Mouse (Mus musculus): Measurements from ENCODE around the gene Lsm11. TPM values are rescaled to one million over a fixed set of nuclear protein-coding genes. Genes with fewer than 3 reads are reported as not detected.

Lsm11 gene
- polyA plus RNA-seq, 2 experiments from 2014 or later = 1.6 to 2.4 TPM

DNA sequence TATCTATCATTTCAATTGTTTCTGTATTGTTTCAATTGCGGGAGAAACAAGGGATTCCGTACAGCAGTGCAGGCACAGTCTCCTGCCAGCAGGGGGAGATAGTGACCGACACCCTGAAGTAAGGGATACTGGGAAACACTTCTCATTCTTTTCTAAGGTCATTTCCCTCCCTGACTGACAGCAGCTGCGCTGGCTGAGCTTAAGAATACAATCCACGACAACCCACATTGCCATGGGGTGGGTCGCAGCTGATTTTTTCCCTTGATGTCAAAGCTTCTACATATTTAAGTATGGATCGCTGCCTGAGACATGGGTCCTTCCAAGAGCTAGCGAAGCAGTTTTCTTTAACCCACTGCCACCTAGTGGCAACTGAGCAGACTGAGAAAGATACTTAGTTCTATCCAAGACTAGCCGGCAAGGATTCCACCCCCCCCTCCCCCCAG, 18.1 kb downstream of the Lsm11 start:
- peak; percentile 97 for ATAC-seq

DNA sequence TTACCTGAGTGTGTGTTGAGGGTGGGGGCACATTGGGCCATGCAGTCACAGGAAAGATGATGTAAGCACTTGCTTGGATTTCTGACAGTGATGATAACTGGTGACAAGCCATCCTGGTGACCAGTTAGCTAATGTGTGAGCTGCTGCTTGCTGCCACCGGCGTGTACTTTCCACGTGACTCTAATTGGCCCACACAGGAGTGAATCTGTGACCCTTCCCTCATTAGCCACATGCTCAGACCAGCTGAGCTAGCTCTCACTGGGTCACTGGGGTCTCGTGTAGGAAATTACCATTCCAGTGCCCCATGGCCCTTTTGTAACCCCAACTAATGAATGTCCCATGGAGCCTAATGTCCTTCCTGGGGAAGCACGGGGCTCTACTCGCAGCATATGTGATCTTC, 19.3 kb downstream of the Lsm11 start:
- no peak for ATAC-seq

DNA sequence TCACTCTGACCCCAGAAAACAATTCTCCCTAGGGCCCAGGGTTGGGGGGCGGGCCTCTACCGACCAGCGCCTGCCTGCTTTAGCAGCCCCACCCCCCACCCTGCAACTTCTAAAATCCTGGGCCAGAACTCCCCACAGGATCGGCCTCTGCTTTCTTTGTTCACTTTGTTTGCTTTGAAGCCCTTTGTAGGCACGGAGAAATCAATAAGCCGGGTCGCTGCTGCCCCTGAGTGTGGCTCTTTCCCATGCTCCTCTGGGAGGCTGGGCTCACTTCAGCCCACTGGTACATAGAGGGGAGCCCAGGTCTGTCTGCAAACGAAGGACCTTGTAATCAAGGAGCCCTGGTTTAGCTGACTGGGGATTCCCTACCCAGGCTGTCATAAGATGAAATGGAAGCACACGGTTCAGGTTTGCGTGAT, 23.2 kb downstream of the Lsm11 start:
- ATAC-seq = no peak

DNA sequence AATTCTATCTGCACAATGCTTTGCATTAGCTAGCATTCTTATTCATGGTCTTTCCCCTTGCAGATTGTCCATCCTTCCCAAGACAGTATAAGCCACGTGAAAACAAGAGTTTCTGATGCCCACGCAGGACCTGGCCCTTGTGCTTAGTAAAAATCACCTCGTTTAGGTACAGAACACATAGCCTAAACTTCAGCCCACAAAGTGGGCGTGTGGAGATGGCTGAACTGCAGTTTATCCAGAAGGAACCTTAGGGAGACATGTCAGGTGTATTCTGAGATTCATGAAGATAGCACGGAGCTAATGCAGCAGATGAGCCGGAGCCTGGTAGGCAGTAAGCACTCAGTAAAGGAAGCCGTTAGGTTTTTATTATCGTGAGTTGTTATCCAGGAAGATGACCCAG, 23.7 kb downstream of the Lsm11 start:
- ATAC-seq = no peak

DNA sequence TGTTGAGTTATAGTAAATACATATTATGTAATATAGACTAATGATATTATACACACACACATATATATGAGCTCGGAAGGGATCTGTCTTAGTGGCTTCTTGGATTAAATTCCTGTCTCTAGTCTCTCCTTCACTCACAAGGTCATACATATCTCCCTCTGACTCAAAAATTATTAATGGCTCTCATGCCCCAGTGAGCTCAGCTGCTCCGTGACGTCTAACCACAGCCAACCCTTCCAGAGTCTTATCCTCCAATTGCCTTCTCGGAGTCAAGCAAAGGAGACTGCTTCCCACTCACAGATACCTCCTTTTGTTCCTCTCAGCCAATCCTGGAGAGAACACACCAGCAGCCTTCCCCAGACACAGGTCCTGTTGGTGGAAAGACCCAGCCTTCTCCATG, 25.9 kb downstream of the Lsm11 start:
- ATAC-seq = no peak

DNA sequence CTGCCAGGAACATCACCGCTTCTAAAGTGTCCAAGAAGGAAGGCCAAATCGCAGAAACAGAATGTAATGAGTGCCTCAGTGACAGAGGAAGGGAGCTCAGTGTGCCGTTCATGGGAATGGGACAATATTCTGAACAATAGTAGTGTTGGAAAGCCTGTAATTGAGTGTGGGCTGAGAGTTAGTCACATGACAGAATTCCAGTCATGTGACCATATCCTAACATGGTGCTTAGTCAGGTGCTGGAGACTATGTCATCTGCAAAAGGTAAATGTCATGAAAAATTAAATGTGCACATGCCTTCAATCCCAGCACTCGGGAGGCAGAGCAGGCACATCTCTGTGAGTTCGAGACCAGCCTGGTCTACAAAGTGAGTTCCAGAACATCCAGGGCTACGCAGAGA, 26.7 kb downstream of the Lsm11 start:
- no peak for ATAC-seq

DNA sequence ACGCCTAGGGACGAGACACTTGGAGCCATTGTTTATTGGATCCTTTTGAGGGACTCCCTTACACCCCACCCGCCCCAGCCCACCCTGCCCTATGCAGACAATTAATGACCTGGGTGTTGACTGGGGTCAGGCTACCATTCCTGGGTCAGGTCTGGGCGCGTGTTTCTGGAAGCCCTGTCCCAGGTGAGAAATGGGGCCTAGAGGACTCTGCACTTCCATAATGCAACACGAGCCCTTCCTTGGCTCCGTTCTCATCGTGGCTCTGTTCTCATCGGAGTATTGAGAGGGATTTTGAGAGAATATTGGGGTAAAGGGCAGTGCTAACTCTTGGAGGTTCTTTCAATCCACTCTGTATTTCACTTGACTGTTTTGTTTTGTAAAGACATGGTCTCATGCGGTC, 28.5 kb downstream of the Lsm11 start:
- no peak for ATAC-seq

DNA sequence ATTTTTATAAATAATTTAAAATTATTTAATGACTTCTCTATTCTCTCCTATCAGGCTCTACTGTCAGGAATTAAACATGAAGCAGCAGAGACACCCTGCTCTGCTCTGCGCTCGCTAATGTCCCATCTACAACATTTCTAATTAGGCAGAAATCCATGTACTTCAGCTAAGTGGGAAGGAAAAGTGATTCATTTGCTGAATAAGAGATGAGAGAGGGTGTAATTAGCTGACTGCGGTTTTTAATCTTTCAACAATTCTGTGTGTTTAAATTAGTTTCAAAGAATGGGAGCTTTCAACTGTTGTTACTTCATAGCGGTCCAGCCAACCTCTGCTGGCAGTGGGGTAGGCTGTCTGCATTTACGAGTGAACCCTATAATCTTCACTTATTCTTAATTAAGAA, 34.0 kb downstream of the Lsm11 start:
- ATAC-seq = no peak

DNA sequence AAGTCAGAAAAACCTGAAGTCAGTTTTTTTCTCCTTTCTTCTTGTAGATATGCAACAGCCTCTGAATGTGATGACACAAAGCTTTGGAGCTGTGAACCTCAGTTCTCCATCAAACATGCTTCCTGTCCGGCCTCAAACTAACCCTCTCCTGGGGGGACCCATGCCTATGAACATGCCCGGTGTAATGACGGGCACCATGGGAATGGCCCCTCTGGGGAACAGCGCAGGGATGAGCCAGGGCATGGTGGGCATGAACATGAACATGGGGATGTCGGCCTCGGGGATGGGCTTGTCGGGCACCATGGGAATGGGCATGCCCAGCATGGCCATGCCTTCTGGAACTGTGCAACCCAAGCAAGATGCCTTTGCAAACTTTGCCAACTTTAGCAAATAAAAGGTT, 35.8 kb downstream of the Lsm11 start:
- ATAC-seq = no peak

DNA sequence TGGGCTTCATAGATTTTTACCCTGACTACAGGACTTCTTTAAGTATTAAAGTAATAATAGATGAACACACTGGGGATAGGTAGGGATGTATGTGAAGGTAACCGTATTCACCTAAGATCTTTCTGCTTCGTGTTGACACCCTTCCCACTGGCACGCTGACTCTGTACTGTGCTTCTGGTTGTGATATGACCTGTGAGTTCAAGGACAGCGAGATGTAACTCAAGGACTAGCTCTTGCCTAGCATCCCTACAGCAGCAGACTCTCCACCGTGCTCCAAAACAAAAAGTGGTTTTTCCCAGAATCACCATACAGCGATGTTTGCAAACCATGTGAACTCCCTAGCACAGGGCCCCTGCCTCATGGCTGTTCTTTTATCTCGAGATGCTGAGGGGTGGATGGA, 36.7 kb downstream of the Lsm11 start:
- ATAC-seq = no peak

DNA sequence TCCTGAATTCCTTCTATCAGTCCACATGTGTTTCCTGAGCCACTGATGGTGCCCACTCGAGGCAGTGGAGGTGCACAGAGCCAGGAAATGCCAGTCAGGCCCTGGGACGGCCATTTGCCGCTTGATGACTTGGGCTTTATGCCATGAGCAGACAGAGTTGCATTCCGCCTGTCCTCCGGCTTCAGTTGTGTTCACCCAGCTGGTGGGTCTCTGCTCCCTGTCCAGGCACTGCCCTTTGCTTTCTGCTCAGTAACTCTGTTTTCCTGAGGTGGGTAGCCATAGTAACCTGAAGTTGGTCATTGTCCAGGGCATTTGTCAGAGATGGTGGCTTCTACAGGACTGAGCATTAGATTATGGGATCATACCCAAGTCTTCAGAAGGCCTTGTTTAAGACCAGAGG, 37.4 kb downstream of the Lsm11 start:
- ATAC-seq = no peak

DNA sequence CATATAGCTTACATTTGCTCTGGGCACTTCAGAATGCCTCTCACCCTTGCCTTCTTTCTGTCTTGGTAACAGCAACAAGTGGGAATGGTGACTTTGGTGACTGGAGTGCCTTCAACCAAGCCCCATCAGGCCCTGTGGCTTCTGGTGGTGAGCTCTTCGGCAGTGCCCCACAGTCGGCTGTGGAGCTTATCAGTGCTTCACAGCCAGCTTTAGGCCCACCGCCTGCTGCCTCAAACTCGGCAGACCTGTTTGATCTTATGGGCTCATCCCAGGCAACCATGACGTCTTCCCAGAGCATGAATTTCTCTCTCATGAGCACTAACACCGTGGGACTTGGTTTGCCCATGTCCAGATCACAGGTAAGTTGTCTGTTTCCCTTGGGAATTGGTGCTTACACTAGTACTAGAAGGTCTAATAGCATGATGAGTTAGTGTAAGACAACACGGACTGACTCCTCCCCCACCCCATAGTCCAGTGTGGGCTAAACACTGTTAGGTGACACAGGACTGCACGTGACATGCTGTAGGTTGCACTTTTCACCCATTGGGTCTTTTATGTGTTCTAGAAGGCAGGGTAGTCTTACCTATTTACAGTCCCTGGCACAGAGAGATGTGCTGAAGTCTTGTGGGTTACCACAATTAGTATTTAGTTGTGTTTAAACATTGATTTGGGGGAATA, 38.5 kb downstream of the Lsm11 start:
- ATAC-seq = no peak

DNA sequence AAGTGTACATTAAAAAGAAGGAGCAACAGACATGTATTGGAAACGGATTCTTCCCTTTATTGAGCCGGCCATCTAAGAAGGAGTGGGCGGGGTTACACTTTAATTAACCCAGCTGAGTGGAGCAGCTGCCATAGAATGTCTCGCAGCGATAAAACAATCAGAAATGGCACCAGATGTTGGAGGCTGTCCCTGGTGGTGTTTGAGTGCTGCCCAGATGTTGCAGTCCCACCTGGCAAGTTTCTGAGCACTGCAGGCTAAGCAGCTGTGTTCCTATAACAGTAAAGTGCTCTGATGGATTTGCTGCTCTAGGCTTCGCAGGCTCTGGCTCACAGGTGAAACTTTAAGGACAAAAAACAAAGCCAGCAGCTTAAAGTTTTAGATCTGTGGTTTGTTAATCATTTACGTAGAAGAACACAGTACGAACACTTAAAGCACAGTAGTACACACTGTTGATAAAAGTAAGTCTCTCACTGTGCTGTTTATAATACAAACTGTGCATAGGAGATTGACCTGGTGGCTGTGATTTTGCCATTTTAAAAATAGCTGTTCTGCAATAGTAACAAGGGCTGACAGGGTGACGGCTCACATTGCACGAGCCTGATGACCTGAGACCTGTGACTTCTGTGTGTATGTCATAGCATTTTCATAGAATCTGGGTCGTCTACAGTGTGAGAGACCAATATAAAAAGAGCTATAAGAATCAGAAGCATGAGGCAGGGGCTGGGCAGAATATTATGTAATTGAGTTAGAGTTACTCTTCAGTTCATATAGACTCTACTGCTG, 44.3 kb downstream of the Lsm11 start:
- no peak for ATAC-seq

DNA sequence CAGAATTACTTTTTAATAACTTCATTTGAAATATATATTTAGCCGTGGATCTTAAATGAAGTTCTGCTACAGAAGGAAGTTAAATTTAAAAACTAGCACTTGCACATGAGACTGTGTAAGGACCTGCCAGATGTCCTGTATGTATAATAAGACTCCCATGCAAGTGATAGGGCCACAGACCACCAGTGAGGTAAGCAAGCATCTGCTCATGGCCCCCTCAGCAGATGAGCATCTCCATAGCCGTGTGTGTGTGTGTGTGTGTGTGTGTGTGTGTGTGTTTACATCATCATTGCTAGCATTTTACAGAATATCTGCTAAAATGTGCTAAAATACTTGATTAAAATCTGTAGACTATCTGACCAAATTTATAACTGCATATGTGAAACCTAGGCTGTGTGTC, 47.3 kb downstream of the Lsm11 start:
- no peak for ATAC-seq

DNA sequence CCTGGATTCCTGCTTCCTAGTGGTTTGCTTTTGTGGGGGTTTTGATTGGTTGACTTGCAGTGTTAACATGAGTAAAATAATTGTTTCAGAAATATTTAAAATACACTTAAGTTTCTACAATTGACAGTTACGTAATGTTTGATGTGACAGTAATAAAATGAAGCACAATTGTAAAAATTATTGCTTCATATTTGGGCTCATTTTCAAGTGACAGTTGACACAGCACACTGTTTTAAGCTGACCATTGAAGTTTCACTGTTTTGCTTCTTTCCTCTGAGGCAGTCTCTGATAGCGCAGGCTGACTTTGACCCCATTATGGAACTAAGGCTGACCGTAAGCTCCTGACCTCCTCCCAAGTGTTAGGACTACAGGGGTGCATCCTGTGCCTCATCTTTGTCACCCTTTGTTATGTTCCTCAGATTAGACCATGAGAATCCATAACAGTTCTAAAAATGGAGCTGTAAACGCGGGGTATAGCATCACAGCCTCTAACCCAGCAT, 51.8 kb downstream of the Lsm11 start:
- no peak for ATAC-seq

DNA sequence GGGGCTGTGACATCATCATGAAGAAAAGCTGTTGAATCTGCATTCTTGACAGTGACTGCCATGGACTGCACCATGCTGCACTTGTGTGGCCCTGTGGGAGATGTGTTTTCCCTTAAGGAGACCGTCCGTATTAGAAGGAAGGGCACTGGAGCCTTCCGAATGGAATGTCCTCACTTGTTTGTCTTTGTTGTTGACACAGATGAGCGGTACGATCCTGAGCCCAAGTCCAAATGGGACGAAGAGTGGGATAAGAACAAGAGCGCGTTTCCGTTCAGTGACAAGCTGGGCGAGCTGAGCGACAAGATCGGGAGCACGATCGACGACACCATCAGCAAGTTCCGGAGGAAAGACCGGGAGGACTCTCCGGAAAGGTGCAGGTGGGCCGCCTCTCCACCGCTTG, 54.3 kb downstream of the Lsm11 start:
- no peak for ATAC-seq

DNA sequence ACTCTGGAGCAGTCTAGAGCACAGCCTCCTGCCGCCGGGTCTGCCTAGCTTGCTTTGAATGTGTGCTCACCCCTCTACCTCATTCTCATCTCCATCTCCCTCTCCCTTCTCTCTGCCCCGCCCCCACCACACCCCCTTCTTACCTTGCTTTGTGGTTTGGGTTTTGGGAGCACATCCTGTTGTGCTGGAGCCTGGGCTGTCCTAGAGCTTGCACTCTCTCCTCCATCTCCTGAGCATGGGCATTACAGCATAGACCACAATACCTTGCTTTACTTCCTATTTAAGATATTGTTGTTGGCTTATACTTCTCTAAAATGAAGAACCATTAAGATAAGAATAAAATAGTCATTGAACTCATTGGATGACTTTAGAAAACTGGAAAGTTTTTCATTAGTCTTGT, 54.8 kb downstream of the Lsm11 start:
- no peak for ATAC-seq

DNA sequence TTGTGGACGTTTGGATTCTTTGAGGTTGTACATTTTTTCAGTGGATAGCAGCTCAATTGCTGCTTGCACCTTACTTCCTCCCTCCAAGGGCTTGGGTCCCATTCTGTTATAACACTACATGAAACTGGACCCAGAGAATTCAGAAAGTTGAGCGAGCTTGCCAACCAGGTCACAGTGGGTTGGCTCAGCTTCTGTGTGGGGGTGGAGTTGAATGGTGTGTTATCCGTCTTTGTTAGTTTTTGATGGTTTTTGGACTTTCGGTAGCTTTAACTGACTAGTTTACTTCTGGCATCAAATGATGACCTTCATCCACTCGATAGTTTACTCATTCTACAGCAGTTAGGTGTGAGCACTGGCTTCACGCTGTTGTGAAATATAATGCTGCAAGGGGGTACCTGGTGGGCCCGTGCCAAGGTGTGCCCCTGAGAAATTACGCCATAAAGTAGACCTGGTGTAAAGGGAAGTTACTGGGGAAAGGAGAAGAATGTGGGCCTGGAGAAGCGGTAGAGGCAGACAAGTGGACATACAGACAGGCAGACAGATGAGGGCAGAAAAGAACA, 56.2 kb downstream of the Lsm11 start:
- ATAC-seq = no peak

DNA sequence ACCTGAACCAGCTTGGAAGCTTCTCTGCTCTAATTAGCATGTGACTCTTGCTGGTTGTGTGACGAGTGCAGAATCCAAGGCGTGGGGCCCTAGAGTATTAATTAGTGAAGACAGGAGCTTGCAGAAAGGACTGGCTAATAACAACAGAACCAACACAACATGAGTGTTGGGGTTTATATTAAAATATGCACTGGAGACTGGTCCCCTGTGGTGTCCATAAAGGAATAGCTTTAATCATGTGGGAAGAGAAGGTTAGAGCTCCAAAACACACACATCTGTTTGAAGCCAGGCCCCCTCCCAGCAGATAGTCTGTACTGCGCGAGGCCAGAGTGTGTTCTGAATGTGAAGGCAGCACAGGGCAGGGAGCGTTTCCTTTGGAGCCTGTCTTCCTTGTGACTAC, 58.1 kb downstream of the Lsm11 start:
- ATAC-seq = no peak

DNA sequence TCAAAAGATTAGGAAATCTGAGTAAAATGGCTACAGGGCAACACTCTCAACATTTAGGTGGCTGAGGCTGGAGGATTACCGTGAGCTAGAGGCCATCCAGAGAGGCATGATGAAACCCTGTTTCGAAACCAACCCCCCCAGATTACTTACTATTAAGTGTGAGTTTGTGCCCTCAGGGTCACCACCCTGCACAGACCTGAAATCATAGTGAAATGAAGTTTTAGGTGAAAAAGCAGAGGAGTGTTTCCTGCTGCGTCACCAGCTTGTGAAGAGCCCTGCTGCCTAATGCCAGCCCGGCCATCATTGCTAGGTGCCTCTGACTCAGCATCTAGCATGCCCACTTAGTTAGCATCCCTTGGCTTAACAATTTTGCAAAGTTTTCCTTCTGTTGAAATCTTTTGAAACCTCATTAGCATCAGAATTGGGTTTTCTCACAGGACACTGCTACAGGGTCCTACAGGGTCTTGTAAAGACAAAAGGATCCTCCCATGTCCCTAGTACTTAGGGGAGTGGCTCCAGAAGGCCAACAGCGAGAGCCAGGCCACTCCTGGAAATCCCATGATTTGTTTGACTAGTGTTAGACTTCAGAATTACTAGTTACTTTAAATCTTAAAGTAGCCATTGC, 59.0 kb downstream of the Lsm11 start:
- ATAC-seq = no peak

DNA sequence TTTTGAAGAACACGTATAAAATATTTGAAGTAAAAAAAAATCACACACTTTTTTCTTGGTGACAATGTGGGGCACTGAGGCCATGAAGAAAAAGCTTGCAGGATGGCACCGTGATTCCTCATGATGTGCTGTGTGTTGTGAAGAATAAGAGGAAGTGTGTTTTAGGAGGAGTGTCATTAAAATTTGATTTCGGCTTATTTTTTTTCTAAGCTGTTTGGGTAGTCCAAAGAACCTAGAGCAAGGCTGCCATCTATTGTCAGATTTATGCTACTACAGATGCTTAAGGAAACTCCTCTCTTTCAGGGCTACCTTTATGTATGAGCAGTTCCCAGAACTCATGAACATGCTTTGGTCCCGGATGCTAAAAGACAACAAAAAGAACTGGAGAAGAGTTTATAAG, 60.7 kb downstream of the Lsm11 start:
- ATAC-seq = peak; percentile 71

DNA sequence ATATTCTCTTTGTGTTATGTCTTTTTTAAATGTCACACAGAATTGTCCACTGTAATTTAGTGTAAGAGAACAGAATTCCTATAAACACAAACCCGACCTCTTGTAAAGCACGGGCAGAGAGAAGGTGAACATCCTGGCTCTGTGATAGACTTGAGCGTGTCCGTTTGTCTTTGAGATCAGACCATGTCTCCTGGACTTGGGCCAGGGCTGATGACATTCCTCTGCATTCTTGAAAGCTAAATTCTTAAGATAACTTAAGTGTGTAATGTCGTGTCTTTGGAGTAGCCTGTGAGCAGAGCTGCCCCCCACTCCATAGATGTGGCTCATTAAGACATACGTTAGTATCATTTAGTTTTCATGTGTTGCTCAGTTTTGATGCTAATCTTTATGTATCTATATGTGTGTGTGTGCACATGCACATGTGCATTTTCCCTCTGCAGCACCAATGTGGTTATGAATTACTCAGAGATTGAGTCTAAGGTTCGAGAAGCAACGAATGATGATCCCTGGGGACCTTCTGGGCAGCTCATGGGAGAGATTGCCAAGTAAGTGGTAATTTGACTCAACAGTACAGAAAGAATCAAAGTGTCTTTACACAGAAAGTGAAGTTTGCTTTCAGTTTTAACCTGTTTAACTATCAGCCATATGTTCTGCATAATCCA, 61.3 kb downstream of the Lsm11 start:
- no peak for ATAC-seq

DNA sequence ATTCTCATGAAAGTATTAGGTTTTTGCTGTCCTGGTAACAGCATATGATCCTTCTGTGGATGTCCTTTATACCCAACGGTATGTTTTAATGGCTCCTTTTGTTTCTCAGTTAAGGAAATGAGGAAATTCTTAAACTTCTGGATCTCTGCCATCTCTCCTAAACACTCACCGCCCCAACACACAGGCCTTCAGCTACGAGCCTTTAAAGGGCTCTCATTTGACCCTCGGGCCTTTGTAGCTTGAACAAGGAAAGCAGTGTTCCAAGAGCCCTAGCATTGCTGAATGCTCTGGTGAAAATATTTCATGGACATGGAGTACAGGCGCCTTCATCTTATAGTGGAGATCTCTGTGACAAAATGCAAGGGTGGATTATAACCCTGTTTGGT, 63.1 kb downstream of the Lsm11 start:
- no peak for ATAC-seq
